Comparison of ENCODE assay signal across 20 mouse cellular contexts in genomic region chr1:59457873-59458272, GRCm38 (mm10). TPM values are rescaled to one million over a fixed set of nuclear protein-coding genes. Genes with fewer than 3 reads are reported as not detected.
DNase-seq lines count a peak whose midpoint lies in the region; TF ChIP-seq lines count a peak whose summit lies in the region.
"Had no signal": no experiment of that assay in that cellular context is flagged by ENCODE, and none has a peak within 500 bp of the region (broad histone marks: within the 10 kb centered on the region; RNA-seq: fewer than 3 reads in every experiment).

No protein-coding gene starts in this region.

- no peaks in the 10 kb centered on the region for H3K9me3 ChIP-seq in ES-Bruce4 (replicated peaks; ENCODE audit: control insufficient read depth, insufficient read depth, low read length, poor library complexity, severe bottlenecking)
- no peaks in the 10 kb centered on the region for H3K9me3 ChIP-seq in embryonic facial prominence, embryonic 10.5 days
- H3K9me3 ChIP-seq: forebrain, embryonic 15.5 days; heart, embryonic 10.5 days; liver, embryonic 12.5 days; midbrain, embryonic 13.5 days had no signal

- no peak overlapping the region for H3K4me3 ChIP-seq in ES-Bruce4 (ENCODE audit: low read depth, low read length)
- H3K4me3 ChIP-seq in embryonic facial prominence, embryonic 10.5 days: no peak overlapping the region
- H3K4me3 ChIP-seq: erythroblast, embryonic 14.5 days; forebrain, embryonic 15.5 days; heart, embryonic 10.5 days; liver, embryonic 12.5 days; midbrain, embryonic 13.5 days had no signal

- H3K36me3 ChIP-seq in ES-Bruce4 (ENCODE audit: control insufficient read depth, insufficient read depth, low read length, poor library complexity, severe bottlenecking): no peaks in the 10 kb centered on the region
- H3K36me3 ChIP-seq in embryonic facial prominence, embryonic 10.5 days (replicated peaks): no peaks in the 10 kb centered on the region
- H3K36me3 ChIP-seq: forebrain, embryonic 15.5 days; heart, embryonic 10.5 days; liver, embryonic 12.5 days; midbrain, embryonic 13.5 days had no signal

- peaks cover 3% of the 10 kb centered on the region for H3K4me1 ChIP-seq in ES-Bruce4 (ENCODE audit: control insufficient read depth, insufficient read depth, low read length)
- peaks cover 51% of the 10 kb centered on the region for H3K4me1 ChIP-seq in embryonic facial prominence, embryonic 10.5 days
- H3K4me1 ChIP-seq: liver, embryonic 12.5 days had no signal

- no peak for TF ChIP-seq POLR2A in ES-Bruce4 (IDR thresholded peaks at IDR 0.05; ENCODE audit: insufficient read depth, low read length)

- H3K27me3 ChIP-seq in ES-Bruce4 (ENCODE audit: control insufficient read depth, insufficient read depth, low read length, poor library complexity, severe bottlenecking): no peaks in the 10 kb centered on the region
- peaks cover 15% of the 10 kb centered on the region; the same call in 1 of the 2 replicates for H3K27me3 ChIP-seq in embryonic facial prominence, embryonic 10.5 days (replicated peaks; ENCODE audit: low read depth, poor library complexity, severe bottlenecking)
- H3K27me3 ChIP-seq: forebrain, embryonic 15.5 days; liver, embryonic 12.5 days; midbrain, embryonic 13.5 days had no signal

- H3K9ac ChIP-seq in ES-Bruce4 (ENCODE audit: low read depth, poor library complexity, severe bottlenecking): no peak overlapping the region
- H3K9ac ChIP-seq: forebrain, embryonic 15.5 days; liver, embryonic 12.5 days; midbrain, embryonic 13.5 days had no signal

- peak overlapping the region; percentile 21; the same call in 1 of the 2 replicates for H3K27ac ChIP-seq in ES-Bruce4 (ENCODE audit: insufficient read depth, low read length)
- H3K27ac ChIP-seq in embryonic facial prominence, embryonic 10.5 days (replicated peaks): peak overlapping the region; percentile 83; the same call in 1 of the 2 replicates
- H3K27ac ChIP-seq: forebrain, embryonic 15.5 days; heart, embryonic 10.5 days; liver, embryonic 12.5 days; midbrain, embryonic 13.5 days had no signal

- TF ChIP-seq EP300 in ES-Bruce4 (IDR thresholded peaks at IDR 0.05; ENCODE audit: insufficient read depth, low read depth, low read length): no peak

- TF ChIP-seq CTCF in ES-Bruce4 (IDR thresholded peaks at IDR 0.05; ENCODE audit: low read depth, low read length): no peak

- 73% methylated on average over 4 of the region's 4 CpGs for WGBS in embryonic facial prominence, embryonic 10.5 days

- intact Hi-C loops in heart, postnatal 14 days (cut with DNase I): no loop called here

- peak; percentile 53 for DNase-seq in heart, adult 9 months (ENCODE audit: low spot score in 2 of 2)
- DNase-seq in heart, postnatal 14 days: no peak
- no peak for DNase-seq in embryonic facial prominence, embryonic 10.5 days (ENCODE audit: low spot score)
- DNase-seq in lung, postnatal 25 days (ENCODE audit: low spot score): peak; percentile 47
- DNase-seq in c-Kit-positive CD71-positive TER-119-positive erythroid progenitor cells, embryonic 14.5 days (ENCODE audit: low spot score): no peak
- no peak for DNase-seq in kidney, postnatal 14 days
- no peak for DNase-seq in kidney, postnatal 25 days
- DNase-seq: B cell, adult 2 months; cerebellum, adult 11 months; cerebellum, postnatal 36 days; heart, postnatal 36 days; kidney, adult 9 months; layer of hippocampus, postnatal 36 days; left cerebral cortex, postnatal 4 days had no signal

RNA-seq across cellular contexts. Expression of gene Fzd7, which starts 24.4 kb away (rescaled TPM):
- 1 to 10 TPM; 4.7 to 6.4 TPM for total RNA-seq in heart, postnatal 14 days (2021)
- polyA plus RNA-seq in ES-Bruce4 (2011; ENCODE audit: insufficient read depth, insufficient read length, low read depth, missing spikeins): 51.7 and 54.5 TPM in 2 replicates
- polyA plus RNA-seq in embryonic facial prominence, embryonic 10.5 days (2016; fragmentation: Nextera tagmentation; extraction: Ambion mirVana): 12.7 and 14.4 TPM in 2 replicates

RNA-seq across cellular contexts. Expression of gene Gm973, which starts 58.2 kb away (rescaled TPM):
- total RNA-seq in heart, postnatal 14 days (2021): under 1 TPM; 0.29 to 0.79 TPM
- 1.9 and 2.4 TPM in 2 replicates for polyA plus RNA-seq in ES-Bruce4 (2011; ENCODE audit: insufficient read depth, insufficient read length, low read depth, missing spikeins)
- 1.2 and 3.6 TPM in 2 replicates for polyA plus RNA-seq in embryonic facial prominence, embryonic 10.5 days (2016; fragmentation: Nextera tagmentation; extraction: Ambion mirVana)
- polyA plus RNA-seq: erythroblast, embryonic 14.5 days; liver, embryonic 12.5 days had no signal

Comparison
In these comparisons a context has a peak if more than half of its experiments do, and no peak if none do; other contexts are left out.
1. DNase-seq: peak in heart, adult 9 months (2 of 2) and lung, postnatal 25 days (single experiment); none in heart, postnatal 14 days (0 of 2), embryonic facial prominence, embryonic 10.5 days (single experiment), c-Kit-positive CD71-positive TER-119-positive erythroid progenitor cells, embryonic 14.5 days (single experiment), kidney, postnatal 14 days (single experiment) and kidney, postnatal 25 days (0 of 2).